Mouse (Mus musculus): ENCODE measurements around the gene Hist2h2aa2.

DNA sequence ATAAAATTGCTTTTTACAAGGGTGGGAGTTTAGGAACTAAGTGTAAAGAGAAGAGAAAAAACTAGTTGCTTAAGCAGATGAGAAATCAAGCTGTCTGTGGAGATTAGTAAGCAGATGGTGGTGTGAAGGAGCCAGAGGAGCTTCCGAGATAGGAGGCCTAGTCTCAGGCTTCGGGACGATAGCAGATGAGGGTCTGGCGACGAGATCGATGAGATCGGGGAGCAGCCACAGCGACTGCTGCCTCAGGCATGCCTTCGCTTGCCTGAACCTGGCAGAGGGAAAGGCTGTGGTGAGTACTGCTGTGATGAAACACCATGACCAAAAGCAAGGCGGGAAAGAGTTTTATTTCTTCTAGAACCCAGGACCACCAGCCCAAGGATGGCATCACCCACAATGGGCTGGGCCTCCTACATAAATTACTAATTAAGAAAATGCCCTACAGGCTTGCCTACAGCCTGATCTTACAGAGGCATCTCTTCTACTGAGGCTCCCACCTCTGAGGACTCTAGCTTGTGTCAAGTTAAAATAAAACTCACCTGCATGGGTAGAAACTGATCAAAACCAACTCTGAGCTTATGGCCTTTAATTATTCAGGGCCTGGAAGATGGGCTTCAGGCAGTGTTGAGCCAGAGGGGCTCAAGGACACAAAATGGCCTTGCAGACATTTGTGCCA lies 14.7 kb upstream of the Hist2h2aa2 start:
- TF ChIP-seq CTCF (IDR thresholded peaks at IDR 0.05; ENCODE audit: low read depth) = no peak
- peak; percentile 79; the same call in 1 of the 2 replicates for TF ChIP-seq EP300 (IDR thresholded peaks at IDR 0.05; ENCODE audit: low read depth)

All from liver, postnatal 0 days (tissue).